ENCODE assay signal across 9 mouse cellular contexts in genomic region chr4:127123391-127123790, GRCm38 (mm10). TPM values are rescaled to one million over a fixed set of nuclear protein-coding genes. Genes with fewer than 3 reads are reported as not detected.
DNase-seq lines count a peak whose midpoint lies in the region; ATAC-seq and TF ChIP-seq lines count a peak whose summit lies in the region.
"Had no signal": no experiment of that assay in that cellular context is flagged by ENCODE, and none has a peak within 500 bp of the region (broad histone marks: within the 10 kb centered on the region; RNA-seq: fewer than 3 reads in every experiment).

Gene Tmem35b (plus strand): TSS chr4:127123691.

- H3K27ac ChIP-seq in liver, adult 2 months (replicated peaks; ENCODE audit: insufficient read depth, low read depth, low read length): no peak within 1 kb of the TSS
- H3K27ac ChIP-seq in liver, embryonic 12.5 days: no peak within 1 kb of the TSS
- no peak within 1 kb of the TSS for H3K27ac ChIP-seq in midbrain, embryonic 13.5 days

- WGBS in liver, adult 2 months: 98% methylated on average over 5 of the region's 5 CpGs
- 85% methylated on average over 5 of the region's 5 CpGs for WGBS in liver, embryonic 12.5 days (ENCODE audit: insufficient replicate concordance)
- WGBS in midbrain, embryonic 13.5 days: 94% methylated on average over 5 of the region's 5 CpGs

- no peaks in the 10 kb centered on the region for H3K79me2 ChIP-seq in liver, adult 2 months (ENCODE audit: control insufficient read depth, insufficient read depth, low read length)

- H3K4me3 ChIP-seq in liver, adult 2 months (ENCODE audit: insufficient read depth, low read depth, low read length): no peak within 1 kb of the TSS
- no peak within 1 kb of the TSS for H3K4me3 ChIP-seq in liver, embryonic 12.5 days
- no peak within 1 kb of the TSS for H3K4me3 ChIP-seq in midbrain, embryonic 13.5 days (replicated peaks)

- no peak for TF ChIP-seq POLR2A in liver, adult 2 months (IDR thresholded peaks at IDR 0.05; ENCODE audit: extremely low read depth, insufficient read depth, low read length)

- H3K9ac ChIP-seq in liver, adult 2 months (ENCODE audit: low read depth, low read length): no peak within 1 kb of the TSS
- no peak within 1 kb of the TSS for H3K9ac ChIP-seq in liver, embryonic 12.5 days
- H3K9ac ChIP-seq in midbrain, embryonic 13.5 days (replicated peaks): no peak within 1 kb of the TSS

- no peak for DNase-seq in liver, adult 2 months (ENCODE audit: extremely low read depth, low read depth, low spot score)
- DNase-seq in adrenal gland, postnatal 4 days (ENCODE audit: low spot score in 2 of 2): no peak
- no peak for DNase-seq in gonadal fat pad, adult 2 months (ENCODE audit: low read depth)
- DNase-seq in layer of hippocampus, adult 8-10 months (ENCODE audit: low spot score in 2 of 2): no peak
- no peak for DNase-seq in layer of hippocampus, adult 18-20 months (ENCODE audit: low spot score in 2 of 2)
- no peak for DNase-seq in right cerebral cortex, adult 18-20 months
- DNase-seq: layer of hippocampus, postnatal 36 days had no signal

- no peak for TF ChIP-seq CTCF in liver, adult 2 months (IDR thresholded peaks at IDR 0.05; ENCODE audit: low read depth, low read length)

- H3K4me1 ChIP-seq in liver, adult 2 months (ENCODE audit: control insufficient read depth, insufficient read depth, low read length): no peaks in the 10 kb centered on the region; the same call in 1 of the 2 replicates
- peaks cover 17% of the 10 kb centered on the region for H3K4me1 ChIP-seq in liver, embryonic 12.5 days
- H3K4me1 ChIP-seq in midbrain, embryonic 13.5 days (replicated peaks): peaks cover 13% of the 10 kb centered on the region

- no peaks in the 10 kb centered on the region for H3K27me3 ChIP-seq in liver, adult 2 months (ENCODE audit: control insufficient read depth, insufficient read depth, low read length)
- H3K27me3 ChIP-seq in liver, embryonic 12.5 days (replicated peaks): no peaks in the 10 kb centered on the region
- no peaks in the 10 kb centered on the region for H3K27me3 ChIP-seq in midbrain, embryonic 13.5 days

- ATAC-seq in liver, embryonic 12.5 days: no peak
- no peak for ATAC-seq in midbrain, embryonic 13.5 days

- no peak within 1 kb of the TSS for H3K4me2 ChIP-seq in liver, embryonic 12.5 days
- no peak within 1 kb of the TSS for H3K4me2 ChIP-seq in midbrain, embryonic 13.5 days (replicated peaks)

- no peaks in the 10 kb centered on the region for H3K9me3 ChIP-seq in liver, embryonic 12.5 days (replicated peaks)
- H3K9me3 ChIP-seq in midbrain, embryonic 13.5 days: no peaks in the 10 kb centered on the region

- peaks cover 9% of the 10 kb centered on the region; the same call in 1 of the 2 replicates for H3K36me3 ChIP-seq in liver, adult 2 months (ENCODE audit: control insufficient read depth, insufficient read depth, low read length)
- H3K36me3 ChIP-seq in liver, embryonic 12.5 days: 0 out of 2 replicates have a peak, but pooled peaks cover 3% of the 10 kb centered on the region
- peaks cover 17% of the 10 kb centered on the region; the same call in 1 of the 2 replicates for H3K36me3 ChIP-seq in midbrain, embryonic 13.5 days

RNA-seq across cellular contexts. Expression of gene Tmem35b, which starts in this region (rescaled TPM):
- 11.1 and 11.5 TPM in 2 replicates for total RNA-seq in liver, adult 2 months (2014; rRNA removed)
- 11.4 and 11.8 TPM in 2 replicates for polyA plus RNA-seq in liver, adult 2 months (2012; rRNA removed)
- 7.3 and 8.5 TPM in 2 replicates for polyA plus RNA-seq in liver, embryonic 12.5 days (2016; fragmentation: Nextera tagmentation; extraction: Ambion mirVana)
- 10 to 100 TPM; 12.8 to 18.1 TPM for total RNA-seq in adrenal gland, postnatal 4 days (2021)
- polyA plus RNA-seq in gonadal fat pad, adult 2 months (2012; rRNA removed): 26.4 and 29.1 TPM in 2 replicates
- 20.3 and 21.4 TPM in 2 replicates for polyA plus RNA-seq in midbrain, embryonic 13.5 days (2015; fragmentation: Nextera tagmentation; extraction: Ambion mirVana)
- 1 to 10 TPM; 3.7 to 6.2 (median 5.4) TPM for total RNA-seq in layer of hippocampus, adult 8-10 months (2022)
- total RNA-seq in layer of hippocampus, adult 18-20 months (2021): 1 to 10 TPM; 4.3 to 4.6 TPM
